Mouse (Mus musculus): ENCODE measurements at regions not wholly inside any gene's neighbourhood (a gene's known extent, or its start where the extent isn't known, plus 50 kb on each side); places are given as distances from the start of the nearest gene placed in this dataset.

DNA sequence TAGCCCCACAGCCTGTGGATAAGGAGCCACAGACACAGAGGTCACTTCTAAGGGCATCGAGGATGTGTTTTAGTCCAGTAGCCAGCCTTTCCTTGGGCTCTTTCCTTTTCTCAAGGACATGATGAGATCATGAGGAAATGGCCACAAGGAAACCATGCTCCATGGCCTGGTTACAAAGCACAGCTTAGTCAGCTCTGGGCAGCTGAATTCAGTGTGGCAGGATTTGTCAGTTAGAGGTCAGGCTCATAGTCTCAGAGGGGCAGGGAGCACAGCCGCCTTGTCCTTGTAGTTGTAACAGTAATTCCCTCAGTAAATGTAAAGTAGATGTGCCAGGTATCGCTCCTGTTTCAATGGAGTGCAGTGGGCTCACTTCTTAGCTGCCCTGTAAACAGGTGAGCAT, 111.7 kb upstream of the Vangl1 start:
- DNase-seq (ENCODE audit: low spot score in 2 of 2): no peak

DNA sequence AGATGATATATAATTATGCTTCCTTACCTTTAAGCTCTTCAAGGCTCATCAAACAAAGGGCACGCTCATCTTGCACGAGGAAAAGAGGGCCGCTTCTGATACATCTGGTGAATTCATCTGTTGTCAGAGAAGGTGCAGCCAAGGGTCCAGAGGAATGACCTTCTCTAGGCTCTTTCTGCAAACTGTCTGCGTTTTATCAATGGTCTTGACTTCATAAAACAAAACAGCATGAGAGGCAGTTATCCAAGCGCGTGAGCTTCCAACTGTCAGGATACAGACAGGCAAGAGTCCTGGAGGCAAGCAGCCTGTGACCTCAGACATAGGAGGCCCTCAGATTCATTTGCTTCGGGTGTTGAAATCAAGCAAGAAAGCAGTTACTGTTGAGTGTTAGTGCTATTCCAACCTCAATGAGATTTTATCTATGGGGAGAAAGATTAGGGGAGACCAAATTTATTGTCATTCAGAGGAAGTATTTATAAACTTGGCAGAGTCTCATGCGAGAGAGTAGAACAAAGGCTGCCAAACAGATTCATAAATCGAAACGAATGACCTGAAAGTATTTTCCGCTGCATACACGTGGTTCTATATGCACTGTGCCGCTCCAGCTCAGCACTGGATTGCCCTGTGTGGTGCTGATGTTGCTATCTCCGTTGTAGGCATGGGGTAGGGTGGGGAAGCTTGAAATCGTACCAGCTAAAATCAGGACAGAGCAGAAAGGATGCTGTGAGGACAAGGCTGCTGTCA, 107.2 kb upstream of the Vangl1 start:
- DNase-seq (ENCODE audit: low spot score in 2 of 2): no peak

DNA sequence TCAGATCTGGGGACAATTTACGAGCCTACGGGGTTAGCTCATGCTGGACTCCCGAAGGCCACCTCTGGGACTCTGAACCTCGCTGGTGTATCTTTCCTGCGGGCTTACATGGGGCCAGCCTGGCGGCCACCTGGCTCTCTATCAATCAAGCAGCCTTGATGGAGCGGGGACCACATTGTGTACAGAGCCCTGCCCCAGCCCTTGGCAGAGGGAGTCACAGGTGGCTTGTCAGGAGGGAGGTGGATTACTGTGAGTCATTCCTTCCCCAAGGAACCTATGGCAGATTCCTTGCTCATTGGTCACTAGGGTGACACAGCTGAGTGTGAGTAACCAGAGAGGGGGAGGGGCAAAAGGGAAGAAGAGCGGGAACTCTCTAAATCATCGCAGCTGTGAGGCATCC, 105.8 kb upstream of the Vangl1 start:
- no peak for DNase-seq (ENCODE audit: low spot score in 2 of 2)

DNA sequence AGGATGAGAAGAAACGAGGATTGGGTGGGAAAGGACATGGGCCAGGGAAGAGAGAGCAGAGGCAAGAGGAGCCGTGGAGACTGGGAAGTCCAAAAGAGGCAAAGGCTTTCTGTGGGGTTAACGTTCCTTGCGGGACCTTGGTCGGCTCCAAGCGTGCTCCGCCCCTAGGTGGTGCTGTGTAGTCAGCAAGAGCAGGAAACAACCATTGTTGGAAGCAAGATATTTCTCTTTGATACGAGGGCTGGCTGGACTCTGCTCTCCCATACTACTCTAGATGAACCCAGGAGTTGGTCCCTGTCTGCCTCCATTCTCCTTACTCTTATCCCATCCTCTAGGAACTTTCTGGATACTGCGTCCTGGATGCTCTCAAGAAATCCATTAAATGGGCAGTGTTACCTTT, 105.3 kb upstream of the Vangl1 start:
- peak; percentile 39 to 72 for DNase-seq (ENCODE audit: low spot score in 2 of 2)

DNA sequence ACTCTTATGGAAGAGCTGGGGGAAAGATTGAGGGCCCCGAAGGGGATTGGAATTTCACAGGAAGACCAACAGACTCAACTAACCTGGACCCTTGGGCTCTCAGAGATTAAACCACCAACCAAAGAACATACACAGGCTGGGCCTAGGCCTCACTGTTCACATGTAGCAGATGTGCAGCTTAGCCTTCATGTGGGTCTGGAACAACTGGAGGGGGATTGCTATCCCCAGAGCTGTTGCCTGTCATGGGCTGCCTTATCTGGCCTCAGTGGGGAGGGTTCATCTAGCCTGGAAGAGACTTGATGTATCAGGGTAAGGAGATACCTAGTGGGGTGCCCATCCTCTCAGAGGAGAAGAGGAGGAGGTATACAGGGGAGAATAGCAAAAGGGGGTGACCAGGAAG, 103.2 kb upstream of the Vangl1 start:
- no peak for DNase-seq (ENCODE audit: low spot score in 2 of 2)

DNA sequence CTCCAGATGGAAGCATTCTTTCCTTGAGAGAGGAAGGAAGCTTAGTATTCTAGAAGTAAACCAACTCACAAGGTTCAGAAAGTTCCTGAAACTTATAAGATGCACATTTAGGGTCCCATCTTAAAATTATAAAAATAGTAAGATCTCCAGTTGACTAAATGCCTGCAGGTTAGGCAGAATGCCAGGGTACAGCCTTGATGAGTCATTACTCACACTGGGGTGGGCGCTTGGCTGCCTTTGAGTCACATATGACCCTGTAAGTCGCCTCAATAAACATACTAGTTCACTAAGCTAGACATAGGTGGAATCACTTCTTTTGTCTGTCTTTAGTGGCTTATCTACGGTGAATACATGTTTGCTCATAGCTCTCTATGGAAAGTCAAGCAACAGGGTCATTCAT, 87.9 kb upstream of the Vangl1 start:
- no peak for DNase-seq (ENCODE audit: low spot score in 2 of 2)

DNA sequence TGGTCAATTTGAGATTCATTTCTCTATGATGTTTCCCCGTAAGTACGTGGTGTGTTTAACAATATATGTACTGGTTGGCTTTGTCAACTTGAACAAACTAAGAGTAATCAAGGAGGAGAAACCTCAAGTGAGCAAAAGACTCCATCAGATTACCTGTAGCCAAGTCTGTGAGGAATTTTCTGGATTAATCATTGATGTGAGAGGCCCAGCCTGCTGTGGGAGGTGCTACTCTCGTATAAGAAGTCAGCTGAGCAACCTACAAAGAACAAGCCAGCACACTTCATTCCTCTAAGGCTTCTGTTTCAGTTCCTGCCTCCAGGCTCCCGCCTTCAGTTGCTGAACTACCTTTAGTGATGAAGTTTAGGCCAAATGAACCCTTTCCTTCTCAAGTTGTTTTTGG, 77.5 kb upstream of the Vangl1 start:
- DNase-seq (ENCODE audit: low spot score in 2 of 2): no peak

DNA sequence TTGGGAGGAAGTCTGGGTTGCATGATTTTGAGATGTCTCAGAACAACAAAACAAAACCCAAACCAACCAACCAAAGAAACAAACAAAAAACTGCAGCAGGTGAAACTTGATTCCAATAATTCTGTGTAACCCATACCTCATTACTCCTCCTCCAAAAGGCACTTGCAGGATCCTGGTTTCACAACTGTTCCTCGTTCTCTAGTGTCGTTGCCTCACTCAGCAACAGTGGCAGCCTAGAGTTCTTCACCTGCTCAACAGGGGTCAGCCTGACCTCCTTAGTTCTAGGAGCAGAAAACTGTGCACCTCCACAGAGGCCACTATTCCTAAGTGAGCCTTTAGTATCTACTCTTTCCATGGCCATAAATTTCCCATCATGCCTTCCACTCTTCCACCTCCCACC, 72.3 kb upstream of the Vangl1 start:
- no peak for DNase-seq (ENCODE audit: low spot score in 2 of 2)

DNA sequence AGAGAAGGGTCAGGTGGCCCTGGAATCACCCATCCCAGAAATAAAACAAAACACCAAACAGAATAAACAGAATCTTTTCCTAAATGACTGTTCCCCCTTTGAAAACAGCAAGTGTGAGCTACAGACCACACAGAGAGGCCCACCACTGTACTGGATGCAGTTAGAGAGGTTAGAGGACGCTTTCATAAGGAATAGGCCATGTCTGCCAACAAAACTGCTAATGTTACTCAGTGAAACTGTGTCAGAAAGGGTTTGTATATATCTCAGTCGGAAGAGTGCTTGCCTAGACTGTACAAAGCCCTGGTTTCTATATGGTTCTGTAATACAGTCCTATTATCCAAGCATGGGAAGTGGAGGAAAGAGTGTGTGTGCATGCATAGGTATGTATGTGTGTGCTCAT, 71.8 kb upstream of the Vangl1 start:
- no peak for DNase-seq (ENCODE audit: low spot score in 2 of 2)

DNA sequence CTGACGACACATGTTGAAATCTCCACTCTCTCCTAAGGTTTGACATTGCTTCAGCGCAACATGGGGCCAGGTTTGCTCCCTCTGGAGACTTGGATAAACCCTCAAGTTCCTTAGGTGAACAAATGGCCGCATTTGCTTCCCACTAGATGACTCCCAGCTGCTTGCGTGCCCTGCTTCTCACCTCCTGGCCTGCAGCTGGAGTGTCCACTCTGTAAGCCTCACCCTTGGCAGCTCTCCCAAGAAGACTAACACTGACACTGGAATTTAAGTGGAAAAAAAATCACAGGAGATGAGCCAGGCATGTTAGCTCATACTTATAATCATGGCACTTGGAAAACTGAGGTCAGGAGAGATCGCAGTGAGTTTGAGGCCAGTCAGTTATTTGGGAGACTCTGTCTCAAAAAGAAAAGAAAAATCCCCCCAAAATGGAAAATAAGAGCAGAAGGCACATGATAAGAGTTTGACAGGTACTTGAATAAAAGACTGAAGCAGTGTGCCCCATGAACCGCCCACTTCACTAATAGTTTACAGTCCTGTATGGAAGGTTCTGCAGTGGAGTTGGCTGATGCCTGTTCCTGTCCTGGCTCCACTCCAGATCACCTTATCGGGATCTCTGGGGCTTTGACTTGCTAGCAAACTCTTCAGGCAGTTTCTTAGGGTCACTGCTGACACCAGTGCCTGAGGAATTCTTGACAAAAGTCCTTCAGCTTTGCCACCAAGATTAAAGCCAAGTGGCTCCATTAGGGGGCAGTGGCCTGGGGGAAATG, 70.9 kb upstream of the Vangl1 start:
- DNase-seq (ENCODE audit: low spot score in 2 of 2): no peak

DNA sequence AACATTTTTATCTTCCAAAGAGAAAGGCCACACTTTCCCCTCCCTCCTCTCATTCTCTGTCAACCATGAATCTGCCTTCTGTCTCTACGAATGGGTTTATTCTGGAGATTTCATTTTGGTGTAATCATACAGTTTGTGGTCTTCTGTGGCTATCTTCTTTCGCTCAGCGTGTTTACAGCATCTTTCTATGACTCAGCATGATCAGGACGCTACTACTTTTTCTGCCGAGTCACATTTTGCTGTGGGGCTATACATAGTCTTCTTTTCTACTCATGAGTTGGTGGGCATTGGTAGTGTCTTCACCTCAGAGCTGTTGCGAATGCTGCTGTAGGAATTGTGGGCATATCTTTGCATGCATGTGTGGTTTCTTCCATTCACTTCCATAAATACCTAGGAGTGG, 66.3 kb upstream of the Vangl1 start:
- DNase-seq (ENCODE audit: low spot score in 2 of 2): no peak

DNA sequence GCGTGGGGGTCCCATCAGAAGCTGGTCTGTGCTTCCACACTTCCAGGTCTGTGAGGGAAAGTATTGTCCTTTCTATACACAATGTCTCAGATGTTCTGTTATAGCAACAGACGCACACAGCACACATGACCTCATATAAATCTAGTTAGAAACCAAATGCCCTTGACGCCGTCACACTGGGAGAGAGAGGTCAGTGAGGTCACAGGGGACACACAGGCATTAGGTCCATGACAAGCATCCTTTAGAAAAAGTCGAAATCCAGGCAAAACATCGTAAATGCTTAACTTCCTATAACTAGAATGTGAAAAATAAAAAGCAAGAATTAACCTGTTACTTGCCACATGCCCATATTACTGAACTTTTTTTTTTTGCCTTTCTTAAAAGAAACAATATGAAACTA, 65.8 kb upstream of the Vangl1 start:
- no peak for DNase-seq (ENCODE audit: low spot score in 2 of 2)

DNA sequence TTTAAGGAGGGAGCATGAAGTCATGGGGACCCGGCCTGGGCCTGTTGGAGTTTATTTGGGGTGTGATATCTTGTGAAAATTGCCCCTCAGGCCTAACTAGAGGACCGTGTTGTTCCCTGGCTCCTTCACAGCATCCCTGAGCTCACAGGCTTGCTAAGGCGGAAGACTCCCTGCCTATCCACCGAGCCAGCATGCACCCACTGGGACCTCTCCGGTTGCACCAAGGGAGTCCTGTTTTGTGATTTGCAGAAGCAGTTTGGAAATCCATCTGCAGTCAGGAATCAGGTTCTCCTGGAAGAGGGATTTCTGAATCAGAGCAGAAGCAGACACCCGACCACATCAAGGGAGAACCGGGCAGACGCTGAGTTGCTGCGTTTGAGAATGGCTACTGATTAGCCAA, 61.6 kb upstream of the Vangl1 start:
- DNase-seq (ENCODE audit: low spot score in 2 of 2): no peak

DNA sequence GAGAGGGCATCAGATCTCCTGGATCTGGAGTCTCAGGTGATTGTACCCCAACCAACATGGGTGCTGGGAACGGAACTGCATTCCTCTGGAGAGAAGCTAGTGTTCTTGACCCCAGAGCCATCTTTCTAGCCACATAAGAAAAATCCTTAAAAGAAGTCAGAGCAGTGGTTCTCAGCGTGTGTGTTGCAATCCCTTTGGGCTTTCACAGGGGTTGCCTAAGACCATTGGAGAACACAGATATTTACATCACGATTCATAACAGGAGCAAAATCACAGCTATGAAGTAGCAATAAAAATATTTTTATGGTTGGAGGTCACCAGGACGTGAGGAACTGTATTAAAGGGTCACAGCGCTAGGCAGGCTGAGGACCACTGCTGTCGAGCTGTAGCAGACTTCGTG, 60.7 kb upstream of the Vangl1 start:
- no peak for DNase-seq (ENCODE audit: low spot score in 2 of 2)

DNA sequence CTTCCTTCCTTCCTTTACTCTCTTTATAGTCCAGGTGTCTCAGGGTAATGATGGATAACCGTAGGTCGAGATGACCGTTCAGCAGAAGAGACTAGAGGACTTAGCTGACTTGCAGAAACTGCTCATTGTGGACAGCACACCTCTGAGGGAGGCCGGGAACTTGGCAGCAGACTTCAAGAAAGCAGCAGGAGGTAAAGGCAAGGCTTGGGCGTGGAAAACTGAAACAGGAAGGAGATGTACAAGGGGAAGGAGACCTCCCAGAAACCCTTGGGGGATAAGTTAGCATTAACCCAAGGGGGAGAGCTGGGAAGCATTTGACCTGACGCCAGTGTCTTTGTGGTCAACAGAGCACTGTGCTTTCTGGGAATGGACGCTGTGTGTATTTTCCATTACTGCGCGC, 58.8 kb upstream of the Vangl1 start:
- no peak for DNase-seq (ENCODE audit: low spot score in 2 of 2)

DNA sequence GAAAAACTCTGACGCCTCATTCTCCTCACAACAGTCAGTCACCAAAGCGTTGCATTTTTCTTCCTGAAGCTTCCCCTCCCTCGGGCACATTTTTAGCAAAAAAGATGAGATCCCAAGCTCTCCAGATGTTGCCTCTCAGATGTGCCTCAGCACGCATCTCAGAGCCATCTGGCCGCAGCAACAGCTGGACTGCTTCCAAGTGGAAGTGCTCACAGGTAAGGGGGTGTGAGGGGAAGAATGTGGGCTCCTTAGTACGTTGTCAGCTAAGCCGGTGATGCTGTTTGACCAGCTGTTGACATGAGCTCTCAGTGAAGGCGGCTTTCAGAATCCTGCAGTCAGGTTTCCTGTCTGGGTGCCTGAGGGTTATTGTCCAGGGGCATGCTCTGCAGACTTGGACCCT, 58.2 kb upstream of the Vangl1 start:
- DNase-seq (ENCODE audit: low spot score in 2 of 2): no peak

DNA sequence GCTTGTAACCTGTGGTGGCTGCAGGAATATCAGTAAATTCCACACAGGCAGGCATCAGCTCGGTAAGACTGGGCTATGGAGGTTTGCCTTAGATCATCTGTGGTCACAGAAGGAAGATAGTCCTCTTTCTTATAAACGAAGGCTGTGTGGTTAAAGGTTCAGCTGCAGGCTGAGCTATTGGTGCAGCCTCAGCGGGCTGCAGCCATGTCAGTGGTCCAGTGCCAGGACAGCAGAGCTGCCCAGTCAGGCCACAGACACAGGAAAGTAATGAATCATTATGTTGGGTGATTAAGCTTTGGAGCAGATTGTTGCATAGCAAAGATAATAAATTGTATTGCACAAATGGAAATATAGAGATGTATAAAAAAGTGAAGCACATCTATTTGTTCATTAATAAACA, 57.0 kb upstream of the Vangl1 start:
- DNase-seq (ENCODE audit: low spot score in 2 of 2): no peak
